Mouse (Mus musculus) testis, adult 2 months (tissue): ENCODE measurements around the gene Lin37.

Experiments
- CTCF ChIP-seq: fragments of 200-500 bp; IDR thresholded peaks from 2 replicates; pipeline ENCODE4 v1.5.1; 2012; ENCODE audit warnings: low read depth, mild to moderate bottlenecking, inconsistent platforms, low read length, moderate library complexity; ENCODE audit not compliant: control insufficient read depth, insufficient read depth, insufficient replicate concordance
- POLR2A ChIP-seq: fragments of 200-500 bp; IDR thresholded peaks from 2 replicates; pipeline ENCODE4 v1.6.1; 2012; ENCODE audit warnings: low read depth, mild to moderate bottlenecking, inconsistent platforms, low read length, moderate library complexity; ENCODE audit not compliant: control insufficient read depth

GRCm38 (mm10) chr7:30590927-30591604, 31.4 kb upstream of the Lin37 start:
- TF ChIP-seq POLR2A (no peak), CTCF (no peak)
